Mouse (Mus musculus): ENCODE results near the gene Stim2. TPM values are rescaled to one million over a fixed set of nuclear protein-coding genes. Genes with fewer than 3 reads are reported as not detected.
A peak's percentile ranks its signal among the peaks of the same experiment; 100 is the strongest.

Stim2 gene
- polyA plus RNA-seq, 1 experiment, result 12.7 TPM

DNA sequence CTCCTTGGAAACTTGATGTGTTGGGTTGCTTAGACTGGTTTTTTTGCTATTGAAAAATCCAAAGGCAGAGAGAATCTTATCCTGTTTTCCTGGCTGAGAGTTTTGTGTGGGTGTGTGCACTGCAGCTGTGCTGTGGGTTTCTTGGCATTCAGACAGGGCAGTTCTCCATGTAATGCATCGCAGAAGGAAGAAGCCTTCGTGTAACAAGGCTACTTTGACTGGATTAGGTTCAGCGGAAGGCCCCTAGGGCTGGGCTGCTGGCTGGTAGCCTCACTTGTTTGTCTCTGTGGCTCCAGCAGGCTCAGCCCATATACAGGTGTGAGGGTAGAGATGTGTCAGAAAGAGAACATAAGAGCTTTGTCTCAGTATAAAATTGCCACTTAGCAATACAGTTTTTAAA, 102.6 kb downstream of the Stim2 start:
- WGBS, result 22% methylated on average over 3 of the region's 3 CpGs
- no peak for DNase-seq (ENCODE audit: low read depth, low spot score)

DNA sequence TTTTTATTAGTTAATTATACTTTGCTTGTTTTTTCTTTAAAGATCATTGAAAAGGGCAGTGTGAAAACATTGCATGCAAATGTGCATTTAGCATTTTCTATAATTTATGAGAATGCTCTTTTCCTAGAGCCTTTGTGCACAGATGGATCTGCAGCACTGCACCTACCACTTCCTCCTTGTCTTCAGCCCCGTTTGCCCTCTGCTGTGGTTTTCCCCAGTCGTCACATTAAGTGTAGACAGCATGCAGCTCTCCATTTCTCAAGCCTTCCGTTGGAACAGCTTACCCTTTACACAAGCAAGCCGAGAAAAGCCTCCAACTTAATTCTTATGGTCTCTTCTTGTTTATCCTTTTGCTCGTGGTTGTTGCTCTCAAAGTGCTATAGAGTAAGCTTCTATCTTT, 103.0 kb downstream of the Stim2 start:
- 52% methylated on average over 5 of the region's 5 CpGs for WGBS
- DNase-seq (ENCODE audit: low read depth, low spot score), result no peak

DNA sequence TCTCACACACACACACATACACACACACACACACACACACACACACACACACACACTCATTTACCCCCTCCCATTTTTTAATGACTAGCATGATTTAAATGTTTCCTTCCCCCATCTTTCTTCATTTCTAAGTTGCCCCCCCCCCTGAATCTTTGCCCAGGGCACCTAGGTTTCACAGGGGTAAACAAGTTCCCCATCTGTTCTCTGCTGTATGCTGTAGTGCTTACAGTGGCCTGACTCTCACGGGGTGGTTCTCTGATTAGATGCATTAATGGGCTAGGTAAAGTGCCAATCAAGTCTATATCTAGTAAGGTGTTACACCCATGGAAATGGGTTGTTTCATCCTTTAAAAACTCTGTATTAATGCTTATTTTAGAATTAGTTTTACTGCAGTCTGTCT, 103.7 kb downstream of the Stim2 start:
- DNase-seq (ENCODE audit: low read depth, low spot score), result no peak
- WGBS, result 63% methylated on average over 1 of the region's 1 CpGs

DNA sequence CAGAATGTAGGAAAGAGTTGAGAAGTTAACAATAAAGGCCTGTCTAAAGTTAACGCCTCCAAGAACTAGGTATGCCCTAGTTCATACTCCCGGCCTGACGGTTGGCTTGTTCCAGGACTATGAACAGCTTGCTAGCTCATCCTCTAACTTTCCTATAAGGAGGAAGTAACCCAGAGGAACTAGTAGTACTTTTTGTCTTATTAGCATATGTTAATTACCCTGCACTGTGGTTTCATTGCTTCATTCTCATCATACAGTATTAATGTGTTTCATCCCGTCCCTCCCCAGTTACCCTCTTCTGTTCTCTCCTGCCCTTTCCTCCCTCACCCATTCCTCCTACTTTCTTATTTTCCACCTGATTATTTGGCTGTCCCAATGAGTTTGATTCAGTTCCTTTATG, 108.4 kb downstream of the Stim2 start:
- 86% methylated on average over 4 of the region's 4 CpGs for WGBS
- no peak for DNase-seq (ENCODE audit: low read depth, low spot score)

DNA sequence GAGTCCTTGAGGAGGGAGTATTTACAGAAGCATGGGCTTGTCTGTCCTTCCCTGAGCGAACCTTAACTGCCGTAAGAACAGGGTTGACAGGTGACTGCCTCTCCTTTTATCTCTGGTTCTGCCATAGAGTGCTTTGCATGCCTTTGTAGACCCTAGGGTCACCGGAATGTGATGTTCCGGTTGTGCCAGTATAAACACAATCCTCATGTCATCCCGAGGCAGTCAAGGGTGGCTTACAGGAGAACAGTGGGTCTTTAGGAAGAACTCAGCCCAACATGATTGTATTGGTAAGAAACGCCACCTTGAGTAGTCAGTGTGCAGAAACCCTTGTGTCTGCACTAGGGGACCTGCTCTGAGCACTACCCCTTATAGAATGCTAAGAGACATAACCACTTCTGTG, 108.8 kb downstream of the Stim2 start:
- no peak for DNase-seq (ENCODE audit: low read depth, low spot score)
- 74% methylated on average over 6 of the region's 6 CpGs for WGBS

DNA sequence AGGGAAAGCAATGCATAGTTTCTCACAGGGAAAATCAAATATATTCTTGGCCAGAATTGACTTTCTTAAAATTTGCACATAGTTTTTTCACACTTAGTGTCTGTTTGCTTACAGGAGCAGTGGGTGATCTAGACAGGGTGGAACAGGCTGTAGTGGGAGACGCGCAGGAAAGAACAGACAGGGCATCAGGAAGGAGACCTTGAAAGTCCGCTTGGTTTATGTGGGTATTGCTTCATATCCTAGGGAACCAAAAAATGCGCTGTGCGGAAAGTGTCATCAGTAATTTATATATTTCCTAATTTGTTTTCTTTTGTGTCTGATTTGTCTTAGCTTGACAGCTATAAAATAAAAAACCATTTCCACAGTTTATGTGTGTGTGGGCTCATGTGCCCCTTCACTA, 110.8 kb downstream of the Stim2 start:
- DNase-seq (ENCODE audit: low read depth, low spot score), result no peak
- 90% methylated on average over 5 of the region's 5 CpGs for WGBS

DNA sequence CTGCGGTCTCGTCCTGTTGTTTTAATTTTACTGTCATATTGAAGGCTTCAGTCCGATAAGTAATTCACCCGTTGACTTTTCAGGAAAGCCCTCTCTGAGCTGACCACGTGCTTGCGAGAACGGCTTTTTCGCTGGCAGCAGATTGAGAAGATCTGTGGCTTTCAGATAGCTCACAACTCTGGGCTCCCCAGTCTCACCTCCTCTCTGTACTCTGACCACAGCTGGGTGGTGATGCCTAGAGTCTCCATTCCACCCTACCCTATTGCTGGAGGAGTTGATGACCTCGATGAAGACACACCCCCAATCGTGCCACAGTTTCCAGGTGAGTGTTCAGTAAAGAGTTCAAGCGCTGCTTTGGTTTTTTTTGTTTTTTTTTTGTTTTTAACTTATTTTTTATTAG, 112.5 kb downstream of the Stim2 start:
- DNase-seq (ENCODE audit: low read depth, low spot score), result no peak
- WGBS, result 91% methylated on average over 11 of the region's 11 CpGs

DNA sequence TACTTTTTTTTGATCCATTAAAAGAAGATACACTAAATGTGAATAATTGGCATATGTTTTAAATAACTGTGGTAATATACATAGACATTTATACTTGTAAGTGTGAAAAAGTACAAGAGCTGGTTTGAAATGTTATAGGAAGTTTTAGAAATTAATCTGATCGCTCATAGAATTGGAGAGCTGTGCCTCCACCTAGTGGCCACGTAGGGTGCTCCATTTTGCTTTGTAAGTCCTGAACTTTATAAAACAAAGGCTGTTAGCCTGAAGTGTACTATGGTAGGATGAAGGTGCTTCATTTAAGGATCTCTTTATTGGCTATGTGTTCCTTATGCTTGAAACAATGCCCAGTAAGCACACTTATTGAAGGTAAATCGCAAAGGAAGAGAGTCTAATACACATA, 115.0 kb downstream of the Stim2 start:
- peak; percentile 38 for DNase-seq (ENCODE audit: low read depth, low spot score)
- 20% methylated on average over 3 of the region's 3 CpGs for WGBS

DNA sequence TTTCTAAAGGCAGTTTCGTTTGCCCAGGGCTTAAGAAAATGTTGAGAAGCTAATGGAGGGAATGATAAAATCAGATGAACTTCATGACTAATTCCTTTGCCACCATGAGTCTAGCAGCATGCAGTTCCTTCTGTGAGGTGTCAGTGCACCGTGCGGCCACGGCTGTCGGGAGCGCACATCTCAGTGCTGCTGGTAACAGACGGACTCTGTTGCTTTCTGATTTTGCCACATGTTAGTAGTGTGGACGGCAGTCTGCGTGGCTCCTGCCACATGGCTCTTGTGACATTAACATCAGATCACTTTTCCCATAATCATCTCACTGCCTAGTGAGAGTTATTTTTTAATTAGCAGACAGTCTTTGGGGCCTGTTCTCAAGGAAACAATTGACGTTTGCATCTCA, 118.2 kb downstream of the Stim2 start:
- 93% methylated on average over 10 of the region's 10 CpGs for WGBS
- DNase-seq (ENCODE audit: low read depth, low spot score), result no peak

DNA sequence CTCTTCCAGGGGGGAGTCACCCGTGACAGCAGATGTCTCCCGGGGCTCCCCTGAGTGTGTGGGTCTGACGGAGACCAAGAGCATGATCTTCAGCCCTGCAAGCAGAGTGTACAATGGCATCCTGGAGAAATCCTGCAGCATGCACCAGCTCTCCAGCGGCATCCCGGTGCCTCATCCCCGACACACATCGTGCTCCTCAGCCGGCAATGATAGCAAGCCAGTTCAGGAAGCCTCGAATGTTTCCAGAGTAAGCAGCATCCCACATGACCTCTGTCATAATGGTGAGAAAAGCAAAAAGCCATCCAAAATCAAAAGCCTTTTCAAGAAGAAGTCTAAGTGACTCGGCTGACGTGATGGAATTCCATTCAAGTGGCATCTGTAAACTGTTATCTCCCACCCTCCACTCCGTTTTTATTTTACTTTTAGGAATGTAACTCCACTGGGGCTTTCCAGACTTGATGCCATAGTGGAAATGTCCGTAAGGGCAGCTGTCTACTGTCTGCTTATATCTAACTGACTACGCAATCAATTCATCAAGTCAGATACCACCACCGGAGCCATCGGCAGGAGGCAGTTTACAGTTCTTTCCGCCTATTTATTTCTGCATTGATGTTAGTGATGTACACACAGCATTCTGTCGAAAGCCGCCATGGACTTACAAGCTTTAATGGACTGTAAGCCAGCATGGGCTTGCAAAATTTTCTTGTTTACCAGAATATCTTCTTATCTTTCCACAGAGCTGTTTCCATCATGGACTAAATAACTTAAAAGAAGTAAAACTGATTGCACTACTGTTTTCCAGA, 120.3 kb downstream of the Stim2 start:
- no peak for DNase-seq (ENCODE audit: low read depth, low spot score)
- WGBS, result 84% methylated on average over 19 of the region's 19 CpGs

DNA sequence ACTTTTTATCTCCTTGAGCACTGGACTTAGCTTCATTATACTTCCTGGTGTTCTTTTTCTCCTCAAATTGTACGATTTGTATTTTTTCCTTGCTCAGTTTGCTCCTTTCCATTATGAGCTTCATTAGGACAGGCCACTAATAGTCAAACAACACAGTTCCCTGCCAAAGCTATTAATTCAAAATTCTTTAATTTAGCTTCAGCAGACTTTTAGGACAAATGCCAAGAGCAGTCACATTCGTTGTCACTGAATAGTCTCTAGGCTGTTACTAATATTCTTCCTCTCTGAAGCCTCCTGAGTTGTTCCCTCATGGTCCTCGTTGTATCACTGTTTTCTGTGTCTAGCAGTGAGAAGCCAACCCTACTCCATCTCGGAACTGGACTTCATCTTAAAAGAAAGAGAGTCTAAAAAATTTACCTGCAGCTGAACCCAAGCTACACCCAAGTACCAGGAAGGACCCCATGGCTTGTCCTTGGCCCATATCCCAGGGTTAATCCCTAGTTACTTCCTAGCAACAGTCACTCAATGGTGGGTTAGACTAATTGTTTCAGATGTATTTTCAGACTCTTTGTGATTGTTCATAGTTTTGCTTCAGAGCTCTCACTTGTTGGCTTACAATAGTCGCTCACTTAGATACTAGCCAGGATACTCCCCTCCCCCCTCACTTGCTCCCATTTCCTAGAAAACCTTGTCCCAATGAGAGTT, 149.9 kb downstream of the Stim2 start:
- WGBS, result 80% methylated on average over 5 of the region's 5 CpGs
- no peak for DNase-seq (ENCODE audit: low read depth, low spot score)

DNA sequence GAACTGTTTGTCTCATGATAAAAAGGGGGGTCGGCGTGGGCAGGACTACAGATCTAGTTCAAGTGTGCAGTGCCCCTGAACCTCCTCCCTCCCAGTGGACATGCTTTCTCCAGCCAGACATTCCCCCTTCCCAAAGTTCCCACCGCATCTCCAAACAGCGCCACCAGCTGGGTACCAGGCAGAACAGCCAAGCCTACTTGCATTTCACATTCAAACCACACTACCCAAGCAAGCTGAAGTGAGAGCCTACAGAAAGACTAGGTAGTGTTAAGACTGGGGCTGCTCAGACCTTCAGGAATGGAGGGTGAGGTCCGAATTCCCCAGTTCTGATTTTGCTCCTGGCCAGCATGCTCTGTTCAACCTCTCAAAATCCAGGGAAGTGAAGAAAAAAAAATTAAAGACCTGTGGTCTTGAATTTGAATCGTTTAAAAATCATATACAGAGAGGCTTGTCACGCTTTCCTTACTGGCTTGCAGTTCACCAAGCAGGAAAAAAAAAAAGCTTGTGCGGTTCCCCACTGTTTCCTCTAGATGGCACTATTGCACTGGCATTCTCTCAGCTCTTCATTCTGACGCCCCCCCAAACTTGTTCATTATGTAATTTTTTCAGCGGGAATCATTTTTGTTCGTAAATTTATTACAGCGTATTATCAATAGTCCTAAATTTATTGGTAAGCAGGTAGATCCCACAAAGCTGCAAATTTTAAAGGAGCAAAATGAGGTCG, 156.4 kb downstream of the Stim2 start:
- WGBS, result 24% methylated on average over 13 of the region's 13 CpGs
- no peak for DNase-seq (ENCODE audit: low read depth, low spot score)

DNA sequence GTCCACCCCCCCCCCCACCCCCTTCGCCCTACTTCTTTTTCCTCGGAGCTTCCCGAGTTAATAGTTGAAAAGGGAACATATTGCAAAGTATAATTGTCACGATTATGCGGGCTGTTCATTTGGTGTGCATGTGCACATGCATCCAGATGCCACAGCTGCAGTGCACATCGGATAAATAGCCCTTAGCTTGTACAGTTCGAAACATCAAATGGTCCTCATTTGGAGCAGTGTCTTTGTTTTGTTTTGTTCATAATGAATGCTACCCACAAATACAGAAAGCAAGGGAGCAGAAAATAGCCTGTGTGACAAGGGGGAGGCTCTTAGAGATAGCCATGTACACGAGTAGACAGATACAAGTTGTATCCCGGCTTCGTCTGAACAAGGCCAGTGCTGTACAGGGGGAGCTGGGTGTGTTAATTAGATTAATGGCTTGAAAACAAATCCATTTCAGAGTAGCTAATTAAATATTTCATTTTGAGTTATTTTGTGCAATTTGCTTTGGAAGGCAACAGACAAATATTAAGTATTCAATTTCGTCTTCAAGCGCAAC, 157.0 kb downstream of the Stim2 start:
- no peak for DNase-seq (ENCODE audit: low read depth, low spot score)
- 59% methylated on average over 12 of the region's 12 CpGs for WGBS

DNA sequence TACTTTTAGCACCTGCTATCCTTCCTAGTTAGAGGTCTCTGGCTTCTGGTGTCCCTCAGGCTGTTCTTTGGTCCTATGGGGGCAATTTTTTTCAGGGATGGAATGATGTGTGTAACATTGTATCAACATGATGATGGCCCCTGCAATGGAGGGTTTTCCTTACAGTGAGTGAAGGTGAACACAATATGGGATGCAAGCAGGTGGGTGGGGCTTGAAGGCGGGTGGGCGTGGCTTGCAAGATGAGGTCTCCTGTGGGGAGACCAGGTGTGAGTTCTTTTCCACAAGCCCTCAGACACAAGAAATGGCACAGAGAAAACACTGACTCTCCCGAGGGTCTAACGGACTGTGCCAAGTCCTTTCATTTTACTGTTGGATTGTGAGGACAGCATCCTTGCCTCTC, 157.6 kb downstream of the Stim2 start:
- no peak for DNase-seq (ENCODE audit: low read depth, low spot score)

DNA sequence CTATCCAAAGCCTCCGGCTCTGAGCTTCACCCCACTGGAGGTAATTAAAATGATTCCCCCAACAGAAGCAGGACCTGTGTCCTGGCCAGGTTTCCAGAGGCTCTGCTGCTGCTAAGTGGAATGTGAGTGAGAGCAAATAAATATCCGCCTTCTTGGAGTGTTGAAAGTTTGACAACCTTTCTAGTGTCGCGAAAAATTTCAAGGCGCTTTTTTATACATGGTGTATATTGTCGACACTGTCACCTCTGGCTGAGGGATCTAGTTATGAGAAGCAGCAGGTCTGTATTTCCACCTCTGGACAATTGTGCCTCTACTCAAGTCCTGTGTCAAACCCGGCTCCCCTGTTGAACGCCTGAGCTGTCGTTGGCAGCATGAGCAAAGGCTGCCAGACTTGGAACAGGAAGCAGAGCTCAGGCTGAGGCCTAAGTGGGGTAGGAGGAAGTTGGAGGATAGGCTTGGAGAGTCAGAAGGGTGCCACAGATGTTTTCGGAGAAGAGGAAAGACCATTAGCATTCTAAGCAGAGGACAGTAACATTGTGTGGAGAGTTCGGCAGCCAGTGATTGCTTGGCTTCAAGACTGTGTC, 158.7 kb downstream of the Stim2 start:
- 55% methylated on average over 11 of the region's 11 CpGs for WGBS
- no peak for DNase-seq (ENCODE audit: low read depth, low spot score)

More for the DNA sequence above, 157.6 kb downstream of the Stim2 start:
- WGBS, result 72% methylated on average over 4 of the region's 4 CpGs

DNA sequence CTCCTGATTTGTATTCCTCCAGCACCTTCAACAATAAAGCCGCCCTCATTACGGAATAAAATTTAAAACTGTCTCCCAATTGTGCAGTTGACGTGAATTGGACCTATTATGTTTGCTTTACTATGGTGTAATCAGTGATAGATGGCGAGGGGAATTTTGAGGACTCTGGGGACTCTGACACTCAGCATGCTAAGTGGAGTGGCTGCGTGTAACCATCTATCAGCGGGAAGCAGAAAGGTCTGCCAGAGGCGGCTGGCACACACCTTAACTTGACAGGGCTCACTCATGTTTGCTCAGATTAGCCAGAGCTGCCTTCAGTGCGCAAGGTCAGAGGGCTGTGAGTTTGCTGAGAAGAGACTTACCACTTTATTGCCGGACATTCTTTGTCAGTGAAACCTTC, 159.9 kb downstream of the Stim2 start:
- WGBS, result 20% methylated on average over 9 of the region's 9 CpGs
- no peak for DNase-seq (ENCODE audit: low read depth, low spot score)

DNA sequence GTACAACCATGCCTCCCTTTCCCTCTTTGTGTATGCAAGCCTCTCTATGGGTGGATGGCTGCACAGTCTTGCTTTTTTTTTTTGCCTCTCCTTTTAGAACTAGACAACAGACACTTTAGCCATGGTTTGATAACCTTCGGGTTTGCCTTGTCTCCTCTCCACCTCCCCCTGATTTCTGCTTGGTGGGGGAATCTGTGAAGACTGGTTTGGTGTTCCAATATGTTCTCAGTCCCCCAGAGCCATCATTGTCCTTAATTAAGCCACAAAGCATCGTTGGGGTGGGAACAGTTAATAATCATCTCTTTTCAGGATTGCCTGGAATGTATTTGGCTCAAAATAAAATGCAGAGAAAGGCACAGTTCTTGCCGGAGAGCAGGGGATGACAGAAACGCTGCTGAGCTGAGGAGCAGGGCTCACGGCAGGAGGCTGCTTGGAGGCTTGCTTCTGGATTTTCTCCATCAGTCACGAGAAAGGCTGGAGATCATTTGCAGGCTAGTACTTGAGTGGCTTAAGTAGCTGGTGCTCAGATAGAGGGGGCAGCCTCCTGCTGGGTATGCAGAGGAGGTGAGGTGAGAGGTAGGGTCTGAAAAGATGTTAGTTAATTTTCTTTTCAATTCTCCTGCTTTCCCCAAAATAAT, 161.0 kb downstream of the Stim2 start:
- WGBS, result 25% methylated on average over 6 of the region's 6 CpGs
- DNase-seq (ENCODE audit: low read depth, low spot score), result no peak

DNA sequence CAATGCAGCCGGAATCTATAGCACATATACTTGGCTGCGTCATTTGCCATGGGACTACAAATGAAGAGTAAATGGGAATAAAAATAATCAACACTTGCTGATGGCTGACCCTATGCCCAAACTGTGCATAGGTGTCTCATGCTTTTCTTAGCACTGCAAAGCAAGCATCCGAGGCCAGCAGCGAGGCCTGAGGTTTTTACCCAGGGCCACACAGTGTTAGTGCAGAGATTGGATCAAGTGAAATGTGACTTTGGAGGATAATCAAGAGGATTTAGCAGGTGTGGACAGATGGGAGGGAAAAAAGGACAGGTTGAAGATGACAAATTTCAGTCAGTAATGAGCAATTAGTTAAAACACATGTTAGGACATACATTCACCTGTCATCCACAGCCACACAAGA, 162.3 kb downstream of the Stim2 start:
- 96% methylated on average over 4 of the region's 4 CpGs for WGBS
- no peak for DNase-seq (ENCODE audit: low read depth, low spot score)

DNA sequence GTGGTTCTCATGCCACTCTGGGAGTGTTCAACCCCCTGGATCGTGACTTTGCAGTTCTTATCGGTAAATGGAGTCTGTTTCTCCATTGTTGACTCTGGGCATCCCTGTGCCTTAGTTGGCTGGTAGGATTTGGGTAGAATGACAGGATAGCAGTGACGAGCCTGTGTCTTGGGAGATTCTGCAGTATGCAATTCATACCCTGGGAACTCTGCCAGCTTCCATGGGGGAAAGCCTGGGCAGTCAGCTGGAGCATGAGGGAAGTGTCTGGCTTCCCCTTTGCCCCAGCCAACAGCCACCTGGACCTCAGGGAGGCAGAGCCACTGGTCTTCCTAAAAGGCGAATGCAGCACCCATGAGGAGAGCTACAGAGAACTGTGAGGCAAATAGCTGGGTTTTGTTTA, 165.6 kb downstream of the Stim2 start:
- WGBS, result 56% methylated on average over 4 of the region's 4 CpGs
- DNase-seq (ENCODE audit: low read depth, low spot score), result no peak
